Mouse (Mus musculus) thymus, postnatal 0 days (tissue): Measurements from ENCODE around the gene Psap. TPM values are rescaled to one million over a fixed set of nuclear protein-coding genes. Genes with fewer than 3 reads are reported as not detected.

Experiments used
- DNase-seq: peaks from one replicate; pipeline ENCODE4 v3.0.0-alpha.2; 2015; ENCODE audit warnings: low spot score
- polyA plus RNA-seq: library from polyadenylated mRNA; unstranded; fragments of >200 nt; fragmentation: Nextera tagmentation; extraction: Ambion mirVana; gene quantifications from 2 replicates; pipeline ENCODE4 v1.2.1, GENCODE M21; 2015

Psap gene
- polyA plus RNA-seq, 1 experiment from 2014 or later: 203 TPM

- DNase-seq: no peak
These were observed 70.6 kb downstream of the Psap start for GRCm38 (mm10) chr10:60347768-60348610.

- no peak for DNase-seq
These were observed 71.6 kb downstream of the Psap start for GRCm38 (mm10) chr10:60349056-60349455.

DNA sequence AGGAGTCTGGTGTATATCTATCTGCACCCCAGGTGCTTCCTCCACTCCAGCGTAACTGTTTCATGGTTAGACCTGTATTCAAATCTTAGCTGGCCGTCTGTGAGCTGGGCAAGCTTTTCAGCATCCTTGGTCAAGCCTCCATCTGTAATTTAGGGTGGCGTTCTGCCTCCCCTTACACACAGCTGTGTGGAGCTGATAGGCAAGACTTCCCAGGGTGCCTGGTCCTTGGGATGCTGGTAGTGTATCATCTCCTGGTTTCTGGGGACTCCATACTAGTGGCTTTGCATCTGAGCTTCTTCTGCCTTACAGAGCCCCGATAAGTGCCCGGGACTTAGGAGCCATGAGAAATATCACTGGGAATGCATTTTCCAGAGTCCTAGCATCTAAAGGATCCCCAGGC, 72.2 kb downstream of the Psap start:
- DNase-seq: no peak

- no peak for DNase-seq
These were observed 72.8 kb downstream of the Psap start for GRCm38 (mm10) chr10:60350077-60350804.

DNA sequence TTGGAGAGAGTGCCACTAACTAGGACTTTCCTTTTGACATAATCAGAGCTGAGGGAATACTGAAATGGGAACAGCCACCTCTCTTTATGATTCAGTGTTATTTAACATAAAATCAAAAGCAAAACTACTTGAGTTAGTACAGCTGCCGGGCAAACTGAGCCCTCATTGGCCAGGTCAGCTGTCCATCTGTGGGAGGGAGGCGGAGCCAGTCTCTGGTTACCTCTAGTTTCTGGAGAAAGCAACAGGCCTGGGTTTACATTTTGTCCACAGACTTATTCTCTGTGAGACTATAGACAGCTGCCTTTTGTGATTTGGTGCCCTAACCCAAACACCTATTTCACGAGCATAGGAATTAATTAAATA, 73.4 kb downstream of the Psap start:
- DNase-seq: peak; percentile 63

DNA sequence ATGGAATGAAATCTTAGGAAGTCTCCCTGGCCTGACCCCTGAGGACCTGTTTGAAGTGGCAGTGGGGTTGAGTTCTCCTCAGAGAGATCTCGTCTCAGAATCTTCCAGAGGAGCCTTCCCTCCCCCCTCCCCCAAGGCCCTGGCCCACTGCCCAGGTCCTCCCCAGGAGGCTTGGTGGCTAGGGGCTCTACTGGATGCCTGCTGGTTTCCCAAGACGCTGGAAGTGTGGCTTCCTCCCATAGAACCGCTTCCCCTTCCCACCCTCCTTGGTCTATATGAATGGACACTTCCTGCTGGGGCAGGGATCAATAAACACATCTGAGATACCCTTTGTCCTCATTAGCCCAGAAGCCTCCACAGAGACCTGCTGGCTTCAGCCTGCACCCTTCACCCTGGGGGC, 73.8 kb downstream of the Psap start:
- no peak for DNase-seq

- peak; percentile 44 for DNase-seq
These were observed 74.5 kb downstream of the Psap start for GRCm38 (mm10) chr10:60351761-60352455.

Other genes with a start within 250 kb of the Psap start
- gene Spock2, start 171.4 kb upstream of the Psap start, polyA plus RNA-seq: 7.6 and 7.9 TPM in 2 replicates
- 0.30 and 0.38 TPM in 2 replicates for gene Chst3, start 58.4 kb upstream of the Psap start, polyA plus RNA-seq
- 14.0 and 15.2 TPM in 2 replicates for gene Vsir, start 69.2 kb downstream of the Psap start, polyA plus RNA-seq
- gene Gm17455, start 122.1 kb downstream of the Psap start, polyA plus RNA-seq: 0.31 and 0.52 TPM in 2 replicates